Mouse (Mus musculus) hindbrain, embryonic 11.5 days (tissue): ENCODE data around the gene Dusp1. TPM values are rescaled to one million over a fixed set of nuclear protein-coding genes. Genes with fewer than 3 reads are reported as not detected.

Experiments
- ATAC-seq: fragments of 200-750 bp; cut with Nextera tagmentation; 2 replicates; pipeline ENCODE4 v1.8.0; 2017; ENCODE audit warnings: mild to moderate bottlenecking, moderate TSS enrichment, moderate library complexity; ENCODE audit not compliant: low FRiP score
- DNase-seq: peaks from one replicate; pipeline ENCODE4 v3.0.0-alpha.2; 2015; ENCODE audit warnings: low spot score
- H3K27ac ChIP-seq: fragments of 300-500 bp; sonication (generic); 2 replicates; pipeline ENCODE4 v1.5.1; 2014; ENCODE audit warnings: mild to moderate bottlenecking, low read depth, low read length
- H3K27me3 ChIP-seq: fragments of 300-500 bp; sonication (generic); 2 replicates; pipeline ENCODE4 v1.6.1; 2014; ENCODE audit warnings: mild to moderate bottlenecking, low read length, moderate library complexity, mixed read lengths; ENCODE audit not compliant: control insufficient read depth, insufficient read depth
- H3K36me3 ChIP-seq: fragments of 300-500 bp; sonication (generic); 2 replicates; pipeline ENCODE4 v1.6.1; 2014; ENCODE audit warnings: mild to moderate bottlenecking, low read length, moderate library complexity, mixed read lengths; ENCODE audit not compliant: control insufficient read depth, insufficient read depth
- H3K4me1 ChIP-seq: fragments of 300-500 bp; sonication (generic); replicated peaks from 2 replicates; pipeline ENCODE4 v1.6.1; 2014; ENCODE audit warnings: low read length, mixed read lengths; ENCODE audit not compliant: control insufficient read depth, insufficient read depth
- H3K4me2 ChIP-seq: fragments of 300-500 bp; sonication (generic); replicated peaks from 2 replicates; pipeline ENCODE4 v1.6.1; 2014; ENCODE audit warnings: mild to moderate bottlenecking, low read depth, low read length
- H3K4me3 ChIP-seq: fragments of 300-500 bp; sonication (generic); 2 replicates; pipeline ENCODE4 v1.5.1; 2014; ENCODE audit warnings: low read depth, low read length
- H3K9ac ChIP-seq: fragments of 300-500 bp; sonication (generic); 2 replicates; pipeline ENCODE4 v1.6.1; 2014; ENCODE audit warnings: low read depth, low read length
- H3K9me3 ChIP-seq: fragments of 300-500 bp; sonication (generic); 2 replicates; pipeline ENCODE4 v1.6.1; 2016; ENCODE audit warnings: low read length; ENCODE audit not compliant: control insufficient read depth
- WGBS: fragments of 180-500 bp; shearing (Covaris S2); extraction: QIAGEN DNeasy Blood & Tissue Kit; methylation state at CpG from one replicate; pipeline ENCODE4 v1.1.7; 2014; 5-methylcytosine and 5-hydroxymethylcytosine counted together
- polyA plus RNA-seq: library from polyadenylated mRNA; unstranded; fragments of >200 nt; fragmentation: Nextera tagmentation; extraction: Ambion mirVana; gene quantifications from 2 replicates; pipeline ENCODE4 v1.2.1, GENCODE M21; 2014

Dusp1 gene
- polyA plus RNA-seq, 1 experiment from 2014 or later: 34.9 TPM

GRCm38 (mm10) chr17:26515675-26516074 lies 46.3 kb downstream of the Dusp1 start:
- Histone ChIP-seq H3K36me3 (no peaks in the 10 kb centered on the region), H3K27me3 (no peaks in the 10 kb centered on the region), H3K4me2 (no peak overlapping the region), H3K27ac (no peak overlapping the region), H3K4me1 (no peaks in the 10 kb centered on the region), H3K9ac (no peak overlapping the region), H3K4me3 (no peak overlapping the region), H3K9me3 (no peaks in the 10 kb centered on the region)
- DNase-seq (no peak), ATAC-seq (no peak)
- WGBS: 88% methylated on average over 4 of the region's 4 CpGs

- Histone ChIP-seq H3K9me3 (no peaks in the 10 kb centered on the region), H3K27me3 (no peaks in the 10 kb centered on the region), H3K4me3 (no peak overlapping the region), H3K4me1 (no peaks in the 10 kb centered on the region), H3K9ac (no peak overlapping the region), H3K4me2 (no peak overlapping the region), H3K27ac (0 out of 2 replicates have a peak overlapping the region, but pooled peaks have one; percentile 6), H3K36me3 (no peaks in the 10 kb centered on the region)
- ATAC-seq: no peak
- WGBS: 80% methylated on average over 3 of the region's 3 CpGs
- no peak for DNase-seq
These were observed 47.3 kb downstream of the Dusp1 start for GRCm38 (mm10) chr17:26514581-26515030.

GRCm38 (mm10) chr17:26513459-26514290 lies 48.3 kb downstream of the Dusp1 start:
- 84% methylated on average over 6 of the region's 6 CpGs for WGBS
- DNase-seq (no peak), ATAC-seq (no peak)
- Histone ChIP-seq H3K9me3 (no peaks in the 10 kb centered on the region), H3K4me3 (no peak overlapping the region), H3K9ac (no peak overlapping the region), H3K27ac (no peak overlapping the region), H3K27me3 (no peaks in the 10 kb centered on the region), H3K4me1 (peaks cover 2% of the 10 kb centered on the region; the same call in 1 of the 2 replicates), H3K36me3 (no peaks in the 10 kb centered on the region), H3K4me2 (no peak overlapping the region)

GRCm38 (mm10) chr17:26512961-26513360 lies 49.0 kb downstream of the Dusp1 start:
- no peaks in the 10 kb centered on the region for H3K27me3 ChIP-seq
- H3K4me2 ChIP-seq: no peak overlapping the region
- ATAC-seq: no peak
- H3K36me3 ChIP-seq: no peaks in the 10 kb centered on the region
- H3K4me1 ChIP-seq: peaks cover 2% of the 10 kb centered on the region; the same call in 1 of the 2 replicates
- no peak overlapping the region for H3K9ac ChIP-seq
- H3K4me3 ChIP-seq: no peak overlapping the region
- 88% methylated on average over 7 of the region's 7 CpGs for WGBS
- DNase-seq: no peak
- no peaks in the 10 kb centered on the region for H3K9me3 ChIP-seq
- H3K27ac ChIP-seq: no peak overlapping the region

- H3K36me3 ChIP-seq: no peaks in the 10 kb centered on the region
- DNase-seq (no peak), ATAC-seq (no peak)
- H3K9ac ChIP-seq: no peak overlapping the region
- H3K4me2 ChIP-seq: no peak overlapping the region
- peaks cover 2% of the 10 kb centered on the region; the same call in 1 of the 2 replicates for H3K4me1 ChIP-seq
- WGBS: 71% methylated on average over 7 of the region's 7 CpGs
- no peak overlapping the region for H3K27ac ChIP-seq
- no peaks in the 10 kb centered on the region for H3K27me3 ChIP-seq
- no peak overlapping the region for H3K4me3 ChIP-seq
- no peaks in the 10 kb centered on the region for H3K9me3 ChIP-seq
These were observed 49.8 kb downstream of the Dusp1 start for GRCm38 (mm10) chr17:26511816-26512774.

GRCm38 (mm10) chr17:26511256-26511655 lies 50.7 kb downstream of the Dusp1 start:
- H3K4me2 ChIP-seq: no peak overlapping the region
- DNase-seq (no peak), ATAC-seq (no peak)
- H3K9ac ChIP-seq: no peak overlapping the region
- H3K27ac ChIP-seq: no peak overlapping the region
- H3K4me1 ChIP-seq: peaks cover 9% of the 10 kb centered on the region; the same call in 1 of the 2 replicates
- H3K9me3 ChIP-seq: no peaks in the 10 kb centered on the region
- no peaks in the 10 kb centered on the region for H3K36me3 ChIP-seq
- no peak overlapping the region for H3K4me3 ChIP-seq
- WGBS: 63% methylated on average over 4 of the region's 4 CpGs
- H3K27me3 ChIP-seq: no peaks in the 10 kb centered on the region

GRCm38 (mm10) chr17:26510146-26511045 lies 51.5 kb downstream of the Dusp1 start:
- no peak overlapping the region for H3K4me3 ChIP-seq
- no peaks in the 10 kb centered on the region for H3K36me3 ChIP-seq
- H3K9ac ChIP-seq: no peak overlapping the region
- 76% methylated on average over 15 of the region's 15 CpGs for WGBS
- peaks cover 12% of the 10 kb centered on the region; the same call in 1 of the 2 replicates for H3K4me1 ChIP-seq
- H3K27ac ChIP-seq: no peak overlapping the region
- no peak overlapping the region for H3K4me2 ChIP-seq
- no peak for ATAC-seq
- no peaks in the 10 kb centered on the region for H3K9me3 ChIP-seq
- DNase-seq: no peak
- no peaks in the 10 kb centered on the region for H3K27me3 ChIP-seq
